Mouse (Mus musculus) kidney, postnatal 0 days (tissue): Measurements from ENCODE around the gene E130114P18Rik. TPM values are rescaled to one million over a fixed set of nuclear protein-coding genes. Genes with fewer than 3 reads are reported as not detected.
A peak's percentile ranks its signal among the peaks of the same experiment; 100 is the strongest.

Source experiments
- ATAC-seq: fragments of 200-750 bp; cut with Nextera tagmentation; replicated peaks from 2 replicates; pipeline ENCODE4 v1.8.0; 2017; ENCODE audit warnings: low read depth, moderate number of reproducible peaks, moderate TSS enrichment, moderate library complexity; ENCODE audit not compliant: low FRiP score
- DNase-seq: peaks from one replicate; pipeline ENCODE4 v3.0.0-alpha.2; 2016; ENCODE audit warnings: low spot score
- H3K27ac ChIP-seq: fragments of 300-500 bp; sonication (generic); 2 replicates; pipeline ENCODE4 v1.5.1; 2014; ENCODE audit warnings: mild to moderate bottlenecking
- H3K27me3 ChIP-seq: fragments of 300-500 bp; sonication (generic); 2 replicates; pipeline ENCODE4 v1.6.1; 2014; ENCODE audit warnings: low read length, mixed read lengths; ENCODE audit not compliant: insufficient read depth
- H3K36me3 ChIP-seq: fragments of 300-500 bp; sonication (generic); 2 replicates; pipeline ENCODE4 v1.6.1; 2014; ENCODE audit warnings: low read length, mixed read lengths; ENCODE audit not compliant: insufficient read depth
- H3K4me1 ChIP-seq: fragments of 300-500 bp; sonication (generic); replicated peaks from 2 replicates; pipeline ENCODE4 v1.6.1; 2014; ENCODE audit warnings: antibody characterized with exemption, low read length, mixed read lengths; ENCODE audit not compliant: insufficient read depth
- H3K4me2 ChIP-seq: fragments of 300-500 bp; sonication (generic); 2 replicates; pipeline ENCODE4 v1.6.1; 2014; ENCODE audit warnings: mild to moderate bottlenecking, low read length, moderate library complexity, mixed read lengths
- H3K4me3 ChIP-seq: fragments of 300-500 bp; sonication (generic); replicated peaks from 2 replicates; pipeline ENCODE4 v1.5.1; 2014; ENCODE audit warnings: low read depth, low read length
- H3K9ac ChIP-seq: fragments of 300-500 bp; sonication (generic); 2 replicates; pipeline ENCODE4 v1.6.1; 2014; ENCODE audit warnings: low read depth, low read length
- H3K9me3 ChIP-seq: fragments of 300-500 bp; sonication (generic); replicated peaks from 2 replicates; pipeline ENCODE4 v1.6.1; 2016; ENCODE audit warnings: low read length, inconsistent platforms, mixed read lengths
- CTCF ChIP-seq: IDR thresholded peaks from 2 replicates; pipeline ENCODE4 v1.5.1; 2016; ENCODE audit warnings: antibody characterized with exemption, low read depth, mild to moderate bottlenecking, moderate library complexity
- WGBS: fragments of 180-500 bp; shearing (Covaris S2); extraction: QIAGEN DNeasy Blood & Tissue Kit; methylation state at CpG from one replicate; pipeline ENCODE4 v1.1.7; 2014; 5-methylcytosine and 5-hydroxymethylcytosine counted together
- polyA plus RNA-seq: library from polyadenylated mRNA; unstranded; fragments of >200 nt; fragmentation: Nextera tagmentation; extraction: Ambion mirVana; gene quantifications from 2 replicates; pipeline ENCODE4 v1.2.1, GENCODE M21; 2015

The E130114P18Rik gene
- polyA plus RNA-seq, 1 experiment from 2014 or later = 0.38 TPM

DNA sequence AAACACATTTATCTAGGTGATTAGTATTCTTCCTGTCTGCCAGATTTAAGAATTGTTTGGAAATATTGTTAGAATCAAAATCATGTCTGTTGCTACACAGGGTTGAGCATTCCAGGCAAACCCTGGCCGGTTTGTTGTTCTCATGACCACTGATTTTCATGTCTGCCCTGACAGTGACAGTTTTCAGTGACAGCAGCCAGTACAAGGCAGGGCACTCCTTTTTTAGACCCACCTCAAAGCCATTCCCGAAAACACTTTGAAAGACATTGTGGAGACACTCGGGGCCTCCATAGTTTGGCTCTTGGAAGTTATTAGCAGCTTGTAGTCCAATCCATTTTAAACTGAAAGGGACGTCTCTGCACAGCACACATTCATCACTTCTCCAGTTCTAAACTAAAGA, 36.1 kb upstream of the E130114P18Rik start:
- no peak overlapping the region for H3K9ac ChIP-seq
- TF ChIP-seq CTCF = no peak
- no peaks in the 10 kb centered on the region for H3K36me3 ChIP-seq
- H3K9me3 ChIP-seq = no peaks in the 10 kb centered on the region
- H3K27ac ChIP-seq = no peak overlapping the region
- no peak overlapping the region for H3K4me3 ChIP-seq
- H3K27me3 ChIP-seq = no peaks in the 10 kb centered on the region
- no peaks in the 10 kb centered on the region for H3K4me1 ChIP-seq
- 78% methylated on average over 4 of the region's 4 CpGs for WGBS
- no peak overlapping the region for H3K4me2 ChIP-seq
- ATAC-seq (no peak), DNase-seq (no peak)

DNA sequence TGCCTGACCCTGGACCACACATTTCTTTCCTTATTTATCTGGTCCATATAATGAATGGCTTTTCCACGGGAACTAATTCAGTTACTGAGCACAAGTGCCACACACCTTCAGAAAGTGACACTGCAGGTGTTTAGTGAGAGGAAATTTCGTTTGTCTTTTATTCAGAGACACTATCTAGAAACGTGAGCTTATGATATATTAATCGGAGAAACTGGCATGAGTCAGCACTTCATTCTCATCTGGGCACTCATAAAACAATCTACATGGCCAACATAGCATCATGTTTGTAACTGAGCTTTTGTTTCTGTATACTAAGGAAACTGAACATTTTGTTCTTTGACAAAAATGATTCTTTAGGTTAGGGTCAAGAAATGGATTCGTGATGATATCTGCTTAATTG, 35.2 kb upstream of the E130114P18Rik start:
- Histone ChIP-seq H3K9ac (no peak overlapping the region), H3K4me3 (no peak overlapping the region), H3K27ac (no peak overlapping the region), H3K9me3 (no peaks in the 10 kb centered on the region), H3K4me1 (no peaks in the 10 kb centered on the region), H3K36me3 (no peaks in the 10 kb centered on the region), H3K4me2 (no peak overlapping the region), H3K27me3 (no peaks in the 10 kb centered on the region)
- TF ChIP-seq CTCF = no peak
- ATAC-seq (no peak), DNase-seq (no peak)
- WGBS = 81% methylated on average over 5 of the region's 5 CpGs

DNA sequence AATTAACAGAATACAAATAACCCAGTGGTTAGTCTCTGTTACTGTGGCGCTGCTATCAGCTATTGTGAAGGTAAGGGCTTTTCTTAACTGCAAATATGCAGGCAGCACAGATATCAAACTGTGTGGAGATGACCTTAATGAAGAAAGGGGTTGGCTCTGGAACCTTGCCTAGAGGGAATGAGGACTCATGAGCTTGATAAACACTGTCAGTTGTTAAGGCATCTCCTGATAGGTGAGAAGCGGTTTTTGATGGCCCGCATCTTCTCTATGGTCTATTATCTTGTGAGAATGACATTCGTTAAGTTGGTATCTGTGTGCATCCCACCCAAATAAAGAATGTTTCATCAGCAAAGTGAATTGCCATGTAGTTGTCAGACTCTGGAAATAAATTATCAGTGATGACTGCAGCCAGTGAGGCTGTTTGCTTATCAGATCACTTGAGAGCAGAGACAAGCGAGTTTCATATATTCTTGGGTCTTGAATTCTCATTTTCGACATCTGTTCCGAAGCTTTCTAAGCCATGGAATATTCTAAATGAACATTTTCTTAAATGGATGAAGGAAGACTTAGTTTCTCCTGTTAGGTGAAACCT, 32.6 kb upstream of the E130114P18Rik start:
- DNase-seq = no peak
- H3K9me3 ChIP-seq = no peaks in the 10 kb centered on the region
- no peak overlapping the region for H3K4me2 ChIP-seq
- no peaks in the 10 kb centered on the region for H3K27me3 ChIP-seq
- H3K9ac ChIP-seq = no peak overlapping the region
- H3K4me1 ChIP-seq = no peaks in the 10 kb centered on the region
- no peak overlapping the region for H3K4me3 ChIP-seq
- ATAC-seq = no peak
- TF ChIP-seq CTCF = no peak
- WGBS = 80% methylated on average over 7 of the region's 7 CpGs
- H3K36me3 ChIP-seq = no peaks in the 10 kb centered on the region
- no peak overlapping the region for H3K27ac ChIP-seq

DNA sequence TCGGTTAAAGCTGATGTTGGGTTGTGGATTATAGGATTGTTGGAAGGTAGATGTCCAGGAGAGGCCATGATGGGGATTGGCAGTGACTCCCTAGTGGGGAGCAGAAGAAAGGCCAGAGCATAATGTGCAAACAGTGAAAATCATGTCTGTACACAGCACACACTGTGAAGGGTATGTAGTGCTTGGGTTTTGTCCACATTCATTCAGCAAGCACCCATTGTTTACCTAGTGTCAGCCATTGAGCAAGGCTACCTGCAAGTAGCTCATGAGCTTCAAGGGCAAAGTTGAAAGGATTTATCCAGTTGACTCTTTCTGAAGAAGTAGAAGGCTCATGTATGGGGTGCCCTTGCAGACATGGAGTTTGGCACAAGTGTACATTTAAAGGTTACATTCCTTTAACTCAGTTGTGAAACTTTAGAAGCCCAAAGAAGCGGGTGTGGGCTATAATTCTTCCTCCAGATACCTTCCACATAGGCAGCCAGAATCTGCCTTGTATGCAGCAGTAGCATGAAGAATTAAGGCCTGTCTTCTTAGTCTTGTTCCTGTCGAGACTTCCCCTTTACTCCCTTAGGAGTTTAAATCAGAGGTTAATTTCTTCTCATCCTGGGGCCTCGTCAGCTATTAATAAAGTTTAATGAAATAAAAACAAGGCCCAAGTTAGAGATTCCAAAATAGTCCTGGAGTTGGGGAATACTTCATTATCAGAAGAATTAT, 31.9 kb upstream of the E130114P18Rik start:
- ATAC-seq (no peak), DNase-seq (peak; percentile 57)
- no peaks in the 10 kb centered on the region for H3K36me3 ChIP-seq
- H3K4me3 ChIP-seq = no peak overlapping the region
- H3K4me1 ChIP-seq = no peaks in the 10 kb centered on the region
- no peak overlapping the region for H3K4me2 ChIP-seq
- no peak overlapping the region for H3K27ac ChIP-seq
- H3K9ac ChIP-seq = no peak overlapping the region
- H3K27me3 ChIP-seq = no peaks in the 10 kb centered on the region
- no peaks in the 10 kb centered on the region for H3K9me3 ChIP-seq
- no peak for TF ChIP-seq CTCF
- whole genome bisulfite sequencing = 38% methylated on average over 4 of the region's 4 CpGs

DNA sequence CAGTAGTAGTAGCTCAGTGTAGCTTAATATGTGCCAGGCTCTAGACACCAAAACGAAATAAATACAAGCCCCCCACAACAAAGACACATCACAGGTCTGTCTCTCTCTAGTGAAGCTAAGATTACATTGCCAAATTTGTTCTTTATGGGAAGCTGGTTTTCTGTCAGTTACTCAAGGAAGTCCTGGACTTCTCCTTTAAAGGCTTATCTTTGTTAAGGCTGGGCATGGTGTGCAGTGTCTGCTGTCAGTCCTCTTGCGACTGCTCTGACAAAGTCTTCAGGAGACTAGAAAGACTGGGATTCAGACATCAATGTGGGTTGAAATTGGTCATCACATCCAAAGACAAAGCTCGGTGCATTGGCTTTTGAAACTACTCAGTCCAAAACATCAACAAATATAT, 31.0 kb upstream of the E130114P18Rik start:
- H3K27me3 ChIP-seq = no peaks in the 10 kb centered on the region
- H3K4me2 ChIP-seq = no peak overlapping the region
- no peaks in the 10 kb centered on the region for H3K4me1 ChIP-seq
- no peaks in the 10 kb centered on the region for H3K9me3 ChIP-seq
- no peaks in the 10 kb centered on the region for H3K36me3 ChIP-seq
- WGBS = 78% methylated on average over 3 of the region's 3 CpGs
- H3K4me3 ChIP-seq = no peak overlapping the region
- no peak for ATAC-seq
- H3K9ac ChIP-seq = no peak overlapping the region
- no peak for TF ChIP-seq CTCF
- no peak for DNase-seq
- H3K27ac ChIP-seq = no peak overlapping the region

DNA sequence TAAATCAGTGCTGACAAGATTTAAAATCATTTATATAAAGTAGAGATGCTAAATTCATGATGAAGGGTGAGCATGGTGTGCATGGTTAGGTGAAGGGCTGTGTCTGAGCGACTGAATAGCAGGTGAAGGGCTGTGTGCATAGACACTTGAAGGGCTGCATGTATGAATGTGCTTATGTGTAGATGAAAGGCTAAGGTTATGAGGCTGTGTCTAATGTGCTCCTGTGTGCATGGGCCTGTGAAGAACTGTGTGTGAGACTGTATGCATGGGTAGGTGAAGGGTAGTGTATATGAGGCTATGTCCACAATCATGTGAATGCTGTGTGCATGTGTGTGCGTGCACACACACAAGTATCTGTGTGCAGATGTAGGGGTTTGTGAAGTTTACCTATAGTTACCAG, 29.0 kb upstream of the E130114P18Rik start:
- H3K4me1 ChIP-seq = no peaks in the 10 kb centered on the region
- WGBS = 86% methylated on average over 2 of the region's 2 CpGs
- H3K9me3 ChIP-seq = no peaks in the 10 kb centered on the region
- no peaks in the 10 kb centered on the region for H3K27me3 ChIP-seq
- H3K27ac ChIP-seq = no peak overlapping the region
- no peak overlapping the region for H3K9ac ChIP-seq
- H3K4me2 ChIP-seq = no peak overlapping the region
- DNase-seq = no peak
- TF ChIP-seq CTCF = no peak
- ATAC-seq = no peak
- no peaks in the 10 kb centered on the region for H3K36me3 ChIP-seq
- H3K4me3 ChIP-seq = no peak overlapping the region
